Mouse (Mus musculus) adrenal gland, adult 2 months (tissue): ENCODE measurements at regions not wholly inside any gene's neighbourhood (a gene's known extent, or its start where the extent isn't known, plus 50 kb on each side); places are given as distances from the start of the nearest gene placed in this dataset.
A peak's percentile ranks its signal among the peaks of the same experiment; 100 is the strongest.

ENCODE experiments used
- DNase-seq: peaks from one replicate; pipeline ENCODE4 v3.0.0; 2021

DNA sequence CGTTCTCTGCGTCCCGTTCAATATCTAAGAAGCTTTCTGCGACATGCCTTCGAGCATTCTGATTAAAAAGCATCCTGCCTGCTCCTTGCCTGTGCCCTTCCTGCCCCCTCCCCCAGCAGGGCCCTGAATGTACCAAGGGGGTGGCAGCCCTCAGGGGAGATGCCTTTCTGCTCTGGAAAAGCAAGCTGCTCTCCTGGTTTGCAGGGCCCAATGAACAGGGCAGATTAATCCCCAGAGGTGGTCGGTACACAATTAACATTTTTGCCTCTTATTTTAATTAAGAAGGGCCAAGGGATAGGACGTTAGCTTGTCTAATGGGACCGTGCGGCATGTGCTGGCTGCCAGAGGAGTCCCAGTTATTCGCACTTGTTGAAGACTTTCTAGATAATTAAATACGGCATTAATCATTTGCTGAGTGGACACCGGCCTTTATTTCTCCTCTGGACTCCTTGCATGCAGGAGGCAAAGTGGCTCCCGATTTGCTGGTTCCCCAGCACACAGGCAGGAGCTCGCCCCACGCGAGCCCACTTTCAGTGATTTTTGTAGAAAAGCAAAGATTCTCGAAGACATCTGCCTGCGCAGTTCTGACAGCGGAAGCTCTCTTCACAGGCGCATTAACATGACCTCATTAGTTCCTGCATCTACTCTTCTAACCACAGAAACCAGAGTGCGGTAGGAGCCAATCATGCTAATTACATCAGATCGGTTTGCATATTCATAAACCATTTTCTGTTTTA, 336.8 kb upstream of the 4930535I16Rik start:
- DNase-seq, result no peak

DNA sequence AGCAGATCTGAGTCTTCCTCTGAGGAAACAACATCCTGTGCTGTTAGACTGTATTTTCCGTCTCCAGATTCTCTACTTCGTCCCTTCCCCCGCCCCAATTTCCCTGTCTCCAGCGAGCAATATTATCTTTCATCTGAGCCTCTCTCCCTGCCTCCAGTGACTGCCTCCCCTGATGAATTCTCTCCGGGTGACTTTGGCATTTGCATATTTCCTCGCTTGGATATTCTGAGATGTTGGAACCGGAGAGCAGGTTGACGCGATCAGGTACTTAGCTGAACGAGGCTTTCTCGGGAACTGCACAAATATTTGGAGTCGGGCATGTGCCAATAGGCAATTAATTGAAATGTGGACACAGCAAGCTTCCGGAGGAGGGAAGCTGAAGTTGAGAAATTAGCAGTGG, 323.8 kb upstream of the 4930535I16Rik start:
- no peak for DNase-seq

- peak; percentile 31 for DNase-seq
Observed at GRCm38 (mm10) chr4:124236476-124236875, 318.7 kb upstream of the 4930535I16Rik start.

DNA sequence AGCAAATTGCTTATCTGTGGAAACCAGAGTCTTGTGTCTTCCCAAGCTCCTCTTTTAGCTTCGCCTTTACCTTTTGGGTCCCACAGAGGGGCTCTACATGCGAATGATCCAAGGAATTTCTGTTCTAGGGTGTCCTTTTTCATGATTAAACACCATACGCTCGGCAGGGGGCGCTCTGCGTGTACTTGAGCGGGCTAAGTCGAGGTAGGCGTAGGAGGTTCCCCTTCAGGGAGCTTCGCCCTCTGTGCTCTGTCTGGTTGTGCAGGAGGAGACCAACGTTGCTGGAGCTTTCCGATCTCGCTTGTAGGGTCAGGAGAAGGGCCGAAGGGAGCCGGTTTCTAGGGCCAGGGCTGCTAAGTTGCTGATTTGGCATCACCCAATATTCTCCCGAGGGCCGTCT, 310.7 kb upstream of the 4930535I16Rik start:
- DNase-seq, result peak; percentile 43

DNA sequence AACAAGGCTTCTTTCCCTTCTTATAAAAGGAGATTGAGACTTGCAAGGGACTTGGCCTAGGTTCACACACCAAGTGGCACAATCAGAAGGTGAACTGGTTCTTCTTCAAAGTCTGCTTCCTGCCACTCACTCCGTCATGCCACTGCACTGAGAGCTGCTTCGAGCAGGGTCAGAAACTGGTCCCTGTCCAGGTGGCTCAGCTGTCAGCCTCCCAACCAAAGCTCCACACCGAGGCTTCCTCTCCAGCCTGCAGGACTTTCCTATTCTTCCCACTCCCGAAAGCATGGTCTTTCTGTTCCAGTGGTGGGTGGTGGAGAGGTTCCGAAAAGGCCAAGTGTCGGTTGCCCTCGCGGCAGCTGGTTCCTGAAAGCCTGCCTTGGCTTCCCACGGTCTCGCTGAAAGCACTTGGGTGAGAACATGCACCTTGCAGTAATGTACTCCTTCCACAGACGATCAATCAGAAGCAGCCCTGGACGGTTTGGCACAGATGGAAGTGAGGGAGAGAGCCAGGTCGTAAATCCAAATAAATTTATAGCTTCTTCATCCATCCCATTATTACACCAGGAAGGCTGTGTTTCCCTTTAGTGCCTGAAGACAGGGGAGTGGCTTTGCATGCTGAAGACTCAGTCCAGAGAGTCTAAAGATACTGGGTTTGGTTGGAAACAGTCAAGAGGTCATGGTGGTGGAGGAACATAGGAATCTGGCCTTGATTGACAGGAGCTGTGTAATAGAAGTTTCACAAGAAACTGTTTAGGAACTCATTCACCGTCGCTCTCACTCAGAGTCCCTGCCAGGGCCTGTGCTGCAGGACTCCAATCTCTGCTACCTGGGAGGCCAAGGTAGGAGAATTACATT, 306.1 kb upstream of the 4930535I16Rik start:
- no peak for DNase-seq

- no peak for DNase-seq
Observed at GRCm38 (mm10) chr4:124221736-124222135, 303.9 kb upstream of the 4930535I16Rik start.

GRCm38 (mm10) chr4:124217206-124217605, 299.4 kb upstream of the 4930535I16Rik start:
- DNase-seq, result peak; percentile 74

DNA sequence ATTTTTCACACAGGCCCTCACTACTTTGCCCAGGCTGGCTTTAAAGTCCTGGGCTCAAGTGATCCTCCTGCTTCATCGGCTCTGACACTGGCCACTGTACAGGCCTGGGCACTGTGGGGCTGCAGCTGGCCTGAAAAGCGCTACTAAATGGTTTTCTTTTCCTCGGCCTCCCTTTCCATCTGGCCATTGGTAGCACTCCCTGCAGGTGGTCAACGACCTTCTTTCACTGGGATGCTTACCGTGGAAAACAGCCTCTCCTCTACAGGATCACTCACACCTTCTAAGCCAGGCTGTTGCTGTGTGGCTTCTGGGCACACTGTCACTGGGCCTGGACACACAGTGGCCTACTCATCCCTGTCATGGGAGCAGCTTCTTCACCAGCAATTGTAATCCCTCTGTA, 298.5 kb upstream of the 4930535I16Rik start:
- no peak for DNase-seq

- no peak for DNase-seq
Observed at GRCm38 (mm10) chr4:124215077-124215476, 297.3 kb upstream of the 4930535I16Rik start.

DNA sequence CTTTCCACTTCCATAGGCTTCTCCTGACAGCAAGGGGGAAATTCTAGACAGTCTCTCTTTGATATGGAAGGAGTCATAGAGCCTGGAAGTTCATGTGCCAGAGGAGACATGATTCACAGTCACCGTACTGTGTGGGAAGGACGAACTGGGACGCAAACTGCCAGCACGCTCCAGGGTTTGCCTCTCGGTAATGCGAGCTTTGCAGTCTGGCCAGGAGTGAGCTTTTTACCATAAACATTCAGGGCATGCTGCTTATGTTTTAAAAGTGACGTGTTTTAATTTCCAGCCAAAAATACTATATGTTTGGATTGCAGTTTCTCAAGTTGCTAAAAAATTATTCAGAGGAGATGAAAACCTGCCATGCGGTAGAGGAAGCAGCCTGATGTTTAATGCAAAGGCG, 292.3 kb upstream of the 4930535I16Rik start:
- no peak for DNase-seq

DNA sequence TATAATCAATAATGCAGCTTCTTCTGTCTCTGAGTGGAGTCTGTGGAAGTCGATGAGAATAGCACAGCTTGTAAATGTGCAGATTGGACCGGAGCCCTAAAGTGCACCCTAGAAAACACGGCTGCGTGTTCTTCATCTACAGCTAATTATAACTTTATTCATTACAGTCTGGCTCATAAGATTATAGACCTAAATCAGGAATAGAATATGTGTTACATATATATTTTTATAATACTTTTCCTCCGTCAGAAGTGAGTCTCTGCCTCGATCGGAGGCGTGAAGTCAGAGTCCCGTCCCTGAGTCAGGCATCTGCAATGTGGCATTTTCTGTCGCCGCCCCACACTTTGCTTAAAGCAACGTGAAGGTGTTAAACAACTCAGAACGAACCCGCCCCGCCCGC, 288.7 kb upstream of the 4930535I16Rik start:
- DNase-seq, result no peak

- DNase-seq, result no peak
Observed at GRCm38 (mm10) chr4:124203736-124204135, 285.9 kb upstream of the 4930535I16Rik start.

DNA sequence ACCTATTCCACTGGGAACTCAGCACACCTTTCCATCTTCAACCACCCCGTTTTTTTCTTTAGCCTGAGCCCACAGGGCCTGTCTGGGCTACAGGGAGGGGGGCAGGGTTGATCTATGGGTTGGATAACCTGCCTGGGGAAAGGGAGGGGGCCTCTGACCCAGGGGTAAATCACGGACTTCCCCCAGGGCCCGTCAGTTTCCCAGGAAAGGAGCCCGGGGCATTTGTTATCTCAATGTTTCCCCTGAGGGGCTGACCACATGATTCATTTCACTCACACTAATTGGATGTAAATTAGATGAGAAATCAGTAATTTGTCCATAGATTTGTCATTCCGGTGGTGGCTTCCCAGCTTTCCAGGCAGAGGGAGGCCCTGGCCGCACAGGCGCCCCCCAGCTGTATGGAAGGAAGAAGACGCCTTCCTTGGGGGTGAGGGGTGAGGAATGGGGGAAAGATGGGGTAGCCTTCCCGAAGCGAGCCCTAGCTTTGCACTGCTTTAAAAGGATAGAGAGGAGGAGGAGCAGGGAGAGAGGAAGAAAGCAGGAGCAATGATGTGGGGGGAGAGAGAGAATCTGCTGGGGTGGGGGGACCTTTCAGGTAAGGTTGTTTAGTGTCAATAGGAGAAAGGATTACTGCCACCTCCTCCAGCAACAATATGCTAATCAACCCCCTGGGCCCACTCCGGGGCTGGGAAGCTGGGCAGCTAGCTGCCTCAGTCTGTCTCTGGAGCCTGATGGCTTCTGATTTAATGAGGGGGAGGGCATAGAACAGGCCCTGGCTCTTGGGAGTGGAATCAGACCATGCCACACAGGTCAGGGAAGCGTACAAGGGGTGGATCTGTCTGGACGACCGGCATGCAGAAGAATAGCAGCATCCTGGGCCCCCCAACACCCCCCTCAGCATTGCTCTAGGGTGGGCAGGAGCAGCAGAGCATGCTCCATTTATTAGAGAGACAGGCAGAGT, 282.3 kb upstream of the 4930535I16Rik start:
- DNase-seq, result no peak

DNA sequence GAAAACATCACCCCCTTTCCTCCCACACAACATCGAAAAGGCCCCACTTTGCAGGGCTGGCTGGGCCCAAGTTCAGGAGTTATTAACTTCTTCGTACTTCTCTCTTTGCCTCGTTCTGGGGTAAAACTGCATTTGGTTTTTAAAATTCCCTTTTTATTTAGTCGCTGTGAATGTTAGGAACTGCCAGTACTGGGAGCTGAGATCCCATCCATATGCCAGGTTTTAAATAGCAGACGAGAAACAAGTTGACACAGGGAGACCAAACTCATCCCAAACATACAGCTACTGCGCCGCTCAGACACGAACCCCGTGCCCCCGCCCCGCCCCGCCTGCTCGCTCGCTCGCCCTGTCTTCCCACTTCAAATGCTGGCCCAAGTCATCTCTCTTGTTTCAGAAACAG, 281.0 kb upstream of the 4930535I16Rik start:
- DNase-seq, result no peak

DNA sequence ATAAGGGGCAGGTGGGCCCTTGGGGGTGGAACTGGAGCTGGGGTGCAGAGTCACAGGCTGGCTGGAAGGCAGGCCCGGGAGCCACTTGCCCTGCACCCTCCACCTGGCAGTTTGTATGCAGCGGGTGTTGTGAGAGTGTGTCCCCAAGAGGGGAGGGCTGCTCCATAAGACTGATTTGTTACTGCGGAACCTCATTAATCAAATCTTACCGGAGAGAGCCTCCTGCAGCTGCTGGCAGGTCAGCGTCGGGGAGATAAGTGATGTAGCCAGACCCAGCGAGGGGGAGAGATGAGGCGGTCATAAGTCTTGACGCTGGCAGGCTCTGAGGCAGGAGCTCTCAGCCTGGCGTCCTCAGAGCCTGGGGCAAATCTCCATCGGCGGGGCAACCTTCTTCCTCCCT, 278.9 kb upstream of the 4930535I16Rik start:
- no peak for DNase-seq

DNA sequence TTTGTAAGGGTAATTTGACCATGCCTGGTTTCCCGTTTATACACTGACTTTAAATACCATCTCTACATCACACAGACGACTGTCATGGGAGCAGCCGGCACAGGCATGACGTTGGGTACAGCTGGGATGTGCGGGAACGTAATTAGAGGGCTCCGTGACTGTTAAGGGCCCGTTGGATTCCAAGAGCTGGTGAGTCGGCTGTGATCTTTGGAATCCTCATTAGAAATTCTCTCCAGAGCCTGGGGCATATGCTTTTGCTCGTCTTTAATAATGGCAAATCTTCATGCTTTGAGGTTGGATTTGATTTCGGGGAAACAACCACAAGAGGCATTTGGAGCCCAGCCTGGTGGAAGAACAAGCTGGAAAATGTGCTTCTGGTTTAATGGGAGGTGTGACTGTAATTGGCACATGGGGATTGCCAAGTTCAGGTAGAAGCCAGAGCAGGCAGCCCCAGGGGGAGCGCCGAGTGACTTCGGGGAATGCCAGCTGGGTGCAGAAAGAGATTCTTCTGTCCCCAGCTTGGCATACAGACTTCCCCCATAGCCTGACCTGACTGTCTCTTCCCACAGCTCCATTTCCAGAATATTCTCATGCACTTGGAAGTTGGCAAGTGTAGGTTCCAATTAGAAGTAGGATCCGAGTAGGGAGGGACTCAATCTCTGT, 275.4 kb upstream of the 4930535I16Rik start:
- no peak for DNase-seq

DNA sequence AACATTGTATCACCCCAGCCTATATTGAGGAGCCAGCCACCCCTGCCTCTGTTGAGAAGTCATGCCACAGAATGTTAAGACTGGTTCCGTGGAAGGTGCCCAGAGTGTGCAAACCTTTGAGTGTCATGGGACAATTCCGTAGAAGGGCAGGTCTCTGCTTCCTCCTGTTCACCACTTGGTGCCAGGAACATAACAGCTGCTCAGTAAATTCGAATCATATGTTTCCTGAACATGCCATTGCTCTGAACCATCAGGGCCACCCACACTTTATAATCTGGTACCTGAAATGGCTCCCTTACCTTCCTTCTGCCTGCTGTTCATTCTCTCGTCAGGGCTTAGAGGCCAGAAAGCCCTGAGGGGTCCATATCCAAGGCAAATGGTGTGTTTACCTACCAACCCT, 273.0 kb upstream of the 4930535I16Rik start:
- no peak for DNase-seq

DNA sequence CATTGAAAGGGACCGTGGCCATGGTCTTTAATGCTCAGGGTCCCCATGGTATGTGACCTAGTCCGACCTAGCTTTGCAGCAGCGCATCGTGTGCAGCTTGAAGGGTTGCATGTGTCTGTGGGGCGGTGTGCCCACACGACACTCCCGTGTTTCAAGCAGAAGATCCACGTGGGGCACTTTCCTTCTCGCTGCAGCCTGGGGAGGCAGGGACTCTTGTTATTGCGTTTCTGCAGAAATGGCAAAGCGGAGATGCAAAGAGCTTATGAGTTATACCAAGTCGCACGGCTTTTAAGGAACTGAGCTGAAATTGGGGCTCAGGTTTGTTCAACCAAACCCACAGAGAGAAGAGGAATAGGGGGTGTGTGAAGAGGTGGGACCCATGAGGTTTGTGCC, 272.2 kb upstream of the 4930535I16Rik start:
- no peak for DNase-seq

- peak; percentile 36 for DNase-seq
Observed at GRCm38 (mm10) chr4:124189352-124189992, 271.6 kb upstream of the 4930535I16Rik start.

DNA sequence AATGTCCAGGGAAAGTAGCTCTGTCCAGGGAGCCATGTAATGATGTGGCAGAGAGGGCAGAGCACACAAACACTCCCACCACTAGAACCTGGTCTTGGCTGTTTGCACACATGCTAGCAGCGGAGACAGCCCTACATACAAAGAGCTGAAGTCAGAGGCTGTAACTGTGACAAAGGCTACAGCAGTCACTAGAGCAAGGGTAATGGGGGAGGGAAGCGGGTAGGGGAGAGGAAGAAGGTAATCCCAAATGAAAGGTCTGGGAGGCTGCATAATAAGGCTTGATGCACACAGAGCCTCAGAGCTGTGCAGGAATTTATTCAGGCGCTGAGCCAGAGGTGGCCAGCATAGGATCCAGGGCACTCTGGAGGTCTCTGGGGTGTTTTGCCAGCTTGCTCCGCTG, 269.3 kb upstream of the 4930535I16Rik start:
- DNase-seq, result no peak

GRCm38 (mm10) chr4:124181335-124181734, 263.5 kb upstream of the 4930535I16Rik start:
- no peak for DNase-seq
